Mouse (Mus musculus) cerebellum, adult 2 months (tissue): ENCODE results near the gene Sos1.

Source experiments
- CTCF ChIP-seq: fragments of 200-500 bp; IDR thresholded peaks from 2 replicates; pipeline ENCODE4 v1.5.1; 2011; ENCODE audit warnings: low read depth, mild to moderate bottlenecking, control low read depth, low read length, moderate library complexity, borderline replicate concordance; ENCODE audit not compliant: insufficient read depth
- POLR2A ChIP-seq: fragments of 200-500 bp; IDR thresholded peaks from 2 replicates; pipeline ENCODE4 v1.6.1; 2011; ENCODE audit warnings: low read length, control low read depth, borderline replicate concordance; ENCODE audit not compliant: insufficient read depth

- TF ChIP-seq CTCF (no peak), POLR2A (no peak)
Measured at GRCm38 (mm10) chr17:80398243-80398642, 82.0 kb downstream of the Sos1 start.
